Mouse (Mus musculus) liver, postnatal 0 days (tissue): ENCODE measurements around the gene Pomgnt2.

Experiments
- CTCF ChIP-seq: sonication (generic); IDR thresholded peaks from 2 replicates; pipeline ENCODE4 v1.5.1; 2016; ENCODE audit warnings: antibody characterized with exemption, low read depth
- EP300 ChIP-seq: IDR thresholded peaks from 2 replicates; pipeline ENCODE4 v1.6.1; 2016; ENCODE audit warnings: antibody characterized with exemption, low read depth, mild to moderate bottlenecking

GRCm38 (mm10) chr9:121993047-121993446, 3.9 kb downstream of the Pomgnt2 start:
- TF ChIP-seq EP300 (no peak), CTCF (no peak)
